Mouse (Mus musculus): ENCODE measurements around the gene Fgfr1op. TPM values are rescaled to one million over a fixed set of nuclear protein-coding genes. Genes with fewer than 3 reads are reported as not detected.
"Not testable (repeated sequence)": the region's sequence is repeated elsewhere in the genome, so short reads cannot be mapped to it uniquely, and the experiment has no call there.

The Fgfr1op gene
- total RNA-seq (2021): 10 to 100 TPM; 21.9 to 24.5 TPM
- long read RNA-seq, experiment 1, transcript Fgfr1op-201 (12 exons, 3,077 nt): major isoform, 32 of 50 reads
- long read RNA-seq, experiment 1, partial matches to known transcripts: 3 of 50 reads
- long read RNA-seq, experiment 1, other reads (novel, unspliced or antisense): 13 of 50 reads
- long read RNA-seq, experiment 2, partial matches to known transcripts: 0 of 6 reads
- long read RNA-seq, experiment 2, other reads (novel, unspliced or antisense): 2 of 6 reads

- peak in 1 of 2 experiments; percentile 9 for DNase-seq
These were observed at the start of gene Fgfr1op for GRCm38 (mm10) chr17:8164701-8165607. Fgfr1op (plus strand) TSS chr17:8165501.

GRCm38 (mm10) chr17:8116378-8116777, 48.9 kb upstream of the Fgfr1op start:
- peak; percentile 20 to 32 for DNase-seq

GRCm38 (mm10) chr17:8116928-8117327, 48.4 kb upstream of the Fgfr1op start:
- not testable (repeated sequence) for DNase-seq

- DNase-seq: not testable (repeated sequence)
These were observed 42.3 kb upstream of the Fgfr1op start for GRCm38 (mm10) chr17:8122974-8123373.

GRCm38 (mm10) chr17:8124586-8124985, 40.7 kb upstream of the Fgfr1op start:
- not testable (repeated sequence) for DNase-seq

- DNase-seq: not testable (repeated sequence)
These were observed 36.8 kb upstream of the Fgfr1op start for GRCm38 (mm10) chr17:8128326-8128993.

- DNase-seq: not testable (repeated sequence)
These were observed 35.7 kb upstream of the Fgfr1op start for GRCm38 (mm10) chr17:8129578-8129977.

- not testable (repeated sequence) for DNase-seq
These were observed 34.5 kb upstream of the Fgfr1op start for GRCm38 (mm10) chr17:8130849-8131248.

- DNase-seq: not testable (repeated sequence)
These were observed 27.2 kb upstream of the Fgfr1op start for GRCm38 (mm10) chr17:8138116-8138515.

DNA sequence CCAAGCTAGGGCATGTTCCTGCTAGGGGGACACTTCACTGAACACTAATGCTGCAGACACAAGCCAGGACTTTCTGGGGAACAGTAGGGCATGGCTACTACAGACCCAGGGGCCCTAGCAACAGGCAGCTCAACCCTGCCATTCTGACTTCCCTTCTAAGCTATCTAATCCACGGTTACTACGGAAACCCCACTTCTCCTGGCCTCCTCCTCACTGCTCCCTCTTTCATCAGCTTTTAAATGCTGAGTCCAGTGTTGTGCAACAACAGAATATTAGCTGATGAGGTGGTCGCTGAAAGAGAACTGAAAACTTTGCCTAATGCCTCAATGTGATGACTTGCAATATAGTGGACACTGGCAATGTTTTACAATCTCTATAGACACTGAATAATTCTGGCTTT, 25.1 kb upstream of the Fgfr1op start:
- DNase-seq: not testable (repeated sequence)

DNA sequence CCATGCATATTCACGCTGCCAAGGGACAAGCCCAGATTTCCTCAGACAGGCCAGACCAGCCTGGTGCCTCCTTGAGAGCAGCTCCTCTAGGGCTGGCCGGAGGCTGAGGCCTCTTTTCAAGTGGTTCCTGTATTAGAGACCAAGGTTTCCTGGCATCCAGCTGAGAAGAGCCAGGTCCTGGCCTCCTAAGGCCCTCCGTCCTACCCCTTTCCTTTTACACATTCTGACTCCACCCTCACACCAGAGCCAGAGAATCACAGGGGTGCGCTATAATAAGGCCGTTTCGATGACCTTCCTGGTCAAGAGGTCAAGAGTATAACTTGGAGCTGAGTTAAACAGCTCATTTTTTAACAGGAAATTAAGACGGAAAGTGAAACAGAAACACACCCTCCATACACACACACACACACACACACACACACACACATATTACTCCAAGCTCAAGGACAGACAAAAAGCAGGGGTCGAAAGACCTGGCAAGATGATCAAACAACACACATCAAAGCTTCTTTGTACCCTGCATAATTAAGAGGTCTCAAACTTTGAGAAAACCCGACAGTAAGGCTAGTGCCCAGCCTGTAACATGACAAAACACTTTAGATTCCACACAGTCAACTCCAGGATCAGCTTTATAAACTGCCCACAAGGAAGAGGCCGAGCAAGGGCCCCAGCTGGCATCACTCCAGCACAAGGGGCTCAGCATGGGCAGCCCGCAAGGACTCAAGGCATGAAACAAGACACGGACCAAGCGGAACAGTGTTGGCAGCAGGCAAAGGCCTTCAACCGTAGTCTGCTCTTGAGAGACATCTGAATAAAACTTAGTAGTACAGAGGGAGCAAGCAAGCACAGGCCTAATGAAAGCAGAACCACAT, 21.3 kb upstream of the Fgfr1op start:
- peak; percentile 32 to 55 for DNase-seq

DNA sequence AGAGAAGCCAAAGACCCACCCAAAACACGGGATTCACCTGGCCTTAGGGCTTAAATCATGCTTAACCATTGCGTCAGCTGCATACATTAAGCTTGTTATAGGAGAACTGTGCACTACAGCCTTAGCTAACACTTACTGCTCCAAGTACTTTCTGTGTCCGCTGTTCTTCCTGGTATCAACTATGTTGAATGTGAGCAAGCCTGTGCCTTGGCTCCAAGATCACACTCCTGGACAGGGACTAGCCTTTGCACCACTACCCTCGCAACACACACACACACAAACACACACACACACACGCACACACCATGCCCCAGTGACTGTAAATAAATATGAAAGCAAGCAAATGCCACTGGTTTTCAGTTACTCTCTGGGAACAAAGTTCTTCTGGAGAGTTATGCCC, 18.4 kb upstream of the Fgfr1op start:
- peak in 1 of 2 experiments; percentile 20 for DNase-seq

- peak; percentile 44 for DNase-seq
These were observed 17.6 kb upstream of the Fgfr1op start, which contains the start of the genes Gm49673 and Rnaset2a for GRCm38 (mm10) chr17:8147439-8148316. Gm49673 (minus strand) TSS chr17:8147788. Rnaset2a (minus strand) TSS chr17:8148097.

GRCm38 (mm10) chr17:8155010-8155409, 10.3 kb upstream of the Fgfr1op start:
- not testable (repeated sequence) for DNase-seq

DNA sequence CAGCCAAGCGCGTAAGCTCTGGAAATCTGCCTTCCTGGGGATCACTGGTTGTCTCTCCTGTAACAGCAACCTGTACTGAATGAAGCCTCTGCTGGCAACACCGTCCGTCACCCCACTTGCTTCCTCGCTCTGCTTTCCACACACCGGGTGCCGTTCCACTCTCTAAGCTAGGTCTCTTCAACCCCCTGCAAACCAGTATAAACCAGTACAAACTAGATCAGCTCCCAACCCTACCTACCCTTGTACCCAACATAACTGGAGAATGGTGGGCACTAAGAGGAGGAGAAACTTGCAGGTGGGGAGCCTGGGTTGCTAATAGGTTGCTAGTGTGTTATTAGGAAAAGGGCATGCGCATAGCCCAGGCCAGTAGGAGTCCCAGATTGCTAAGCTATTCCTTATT, 9.3 kb upstream of the Fgfr1op start:
- not testable (repeated sequence) for DNase-seq

- not testable (repeated sequence) for DNase-seq
These were observed 6.7 kb upstream of the Fgfr1op start for GRCm38 (mm10) chr17:8158627-8159026.

DNA sequence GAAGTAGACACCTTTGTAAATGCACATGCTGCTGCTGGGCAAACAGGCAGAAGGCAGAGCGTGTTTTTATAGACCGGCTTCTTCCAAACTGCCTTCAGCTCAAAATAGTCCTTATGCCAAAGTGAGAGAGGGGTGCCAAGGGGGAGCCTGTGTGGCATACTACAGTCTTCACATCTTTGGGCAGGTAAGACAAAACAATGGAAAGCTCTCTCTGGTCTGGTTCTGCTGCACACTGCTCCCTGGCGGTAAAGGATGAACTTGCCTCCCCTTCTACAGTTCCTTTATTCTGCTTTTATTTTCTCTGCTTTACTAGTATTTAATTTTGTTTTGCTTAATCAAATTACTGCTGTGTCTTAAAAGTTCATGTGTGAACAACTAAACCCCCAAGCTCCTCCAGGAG, 4.3 kb upstream of the Fgfr1op start:
- DNase-seq: peak; percentile 25 to 58

DNA sequence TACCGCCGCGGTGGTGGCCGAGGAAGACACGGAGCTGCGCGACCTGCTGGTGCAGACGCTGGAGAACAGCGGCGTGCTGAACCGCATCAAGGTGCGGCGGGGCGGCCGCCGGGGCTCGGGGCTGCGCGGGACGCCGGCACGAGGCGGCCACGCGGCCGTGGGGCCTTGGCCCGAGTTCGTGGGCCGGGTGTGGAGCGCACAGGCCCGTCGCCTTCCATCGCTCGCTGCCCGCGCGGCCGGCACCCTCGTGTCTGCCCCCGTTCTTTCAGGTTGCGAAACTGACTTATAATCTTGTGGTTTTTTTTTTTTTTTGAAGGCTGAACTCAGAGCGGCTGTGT, 276 bp downstream of the Fgfr1op start:
- DNase-seq: peak; percentile 9 to 14

GRCm38 (mm10) chr17:8165977-8166376, 676 bp downstream of the Fgfr1op start:
- DNase-seq: not testable (repeated sequence)

DNA sequence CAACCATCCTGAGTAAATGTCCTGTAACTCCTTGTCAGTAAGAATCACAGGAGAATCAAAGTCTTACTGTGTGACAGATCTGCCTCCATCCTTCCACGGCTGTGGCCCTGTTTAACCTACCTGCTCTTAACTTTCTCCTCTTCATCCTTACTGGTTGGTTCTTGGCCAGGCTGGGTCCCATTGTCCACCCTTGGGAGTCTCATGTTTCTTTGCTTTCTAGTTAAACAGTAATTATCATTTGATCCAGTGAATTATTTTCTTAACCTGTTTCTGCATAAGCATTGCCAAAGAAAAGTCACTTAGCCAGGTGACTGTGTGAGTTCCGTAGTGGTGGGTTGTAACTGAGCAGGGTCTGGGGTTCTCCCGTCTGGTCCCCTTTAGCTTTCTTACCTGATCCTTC, 1.2 kb downstream of the Fgfr1op start:
- DNase-seq: not testable (repeated sequence)
